Comparison of ENCODE assay signal across 18 mouse cellular contexts in the genomic region with DNA sequence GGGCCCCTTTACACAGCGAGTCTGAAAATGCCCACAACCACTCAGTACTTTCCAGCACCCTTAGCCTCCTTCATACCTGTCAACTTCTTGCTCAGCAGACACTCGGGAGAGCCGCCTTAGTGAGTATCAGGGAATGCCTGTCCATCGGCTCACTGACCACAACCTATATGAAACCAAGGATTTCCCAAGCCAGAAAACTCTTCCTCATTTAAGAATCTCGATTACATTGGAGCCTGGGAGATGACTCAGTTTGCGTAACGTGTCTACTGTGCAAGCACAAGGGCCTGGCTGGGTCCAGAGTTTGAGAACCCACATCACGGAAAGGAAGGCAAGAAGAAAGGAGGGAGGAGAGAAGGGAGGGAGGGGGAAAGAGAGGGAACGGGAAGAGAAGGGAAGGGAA. TPM values are rescaled to one million over a fixed set of nuclear protein-coding genes. Genes with fewer than 3 reads are reported as not detected.
DNase-seq lines count a peak whose midpoint lies in the region; ATAC-seq and TF ChIP-seq lines count a peak whose summit lies in the region.
"Had no signal": no experiment of that assay in that cellular context is flagged by ENCODE, and none has a peak within 500 bp of the region (broad histone marks: within the 10 kb centered on the region; RNA-seq: fewer than 3 reads in every experiment).

No protein-coding gene starts in this region.

- DNase-seq in gastrocnemius, adult 2 months, result no peak
- DNase-seq in gastrocnemius, adult 18-20 months (ENCODE audit: low spot score), result no peak
- DNase-seq in lung, postnatal 0 days (ENCODE audit: low spot score), result peak; percentile 46
- DNase-seq in lung, postnatal 10 days, result no peak
- peak; percentile 59 for DNase-seq in NIH3T3 (ENCODE audit: low read depth)
- DNase-seq in spleen, postnatal 10 days (ENCODE audit: low spot score in 2 of 2), result no peak
- DNase-seq: cerebellum, adult 9-11 months; kidney, postnatal 10 days; thymus, postnatal 14 days had no signal

- WGBS in lung, postnatal 0 days, result 78% methylated on average over 9 of the region's 9 CpGs

- H3K4me2 ChIP-seq in lung, postnatal 0 days (replicated peaks; ENCODE audit: low read depth, low read length), result no peak overlapping the region
- H3K4me2 ChIP-seq: embryonic facial prominence, embryonic 12.5 days; forebrain, embryonic 15.5 days; heart, embryonic 15.5 days; limb, embryonic 15.5 days; midbrain, embryonic 13.5 days; neural tube, embryonic 15.5 days had no signal

- no peaks in the 10 kb centered on the region for H3K27me3 ChIP-seq in lung, postnatal 0 days (replicated peaks; ENCODE audit: insufficient read depth, low read length)
- H3K27me3 ChIP-seq: embryonic facial prominence, embryonic 12.5 days; forebrain, embryonic 15.5 days; heart, embryonic 15.5 days; limb, embryonic 15.5 days had no signal

- peaks cover under 1% of the 10 kb centered on the region; the same call in 1 of the 2 replicates for H3K4me1 ChIP-seq in lung, postnatal 0 days (ENCODE audit: insufficient read depth, low read depth, low read length)
- H3K4me1 ChIP-seq: forebrain, embryonic 15.5 days; midbrain, embryonic 13.5 days; neural tube, embryonic 15.5 days had no signal

- no peaks in the 10 kb centered on the region for H3K36me3 ChIP-seq in lung, postnatal 0 days (ENCODE audit: insufficient read depth, low read length)
- H3K36me3 ChIP-seq: embryonic facial prominence, embryonic 12.5 days; forebrain, embryonic 15.5 days; heart, embryonic 15.5 days; limb, embryonic 15.5 days; midbrain, embryonic 13.5 days; neural tube, embryonic 15.5 days had no signal

- H3K9ac ChIP-seq in lung, postnatal 0 days (replicated peaks; ENCODE audit: low read depth), result no peak overlapping the region
- H3K9ac ChIP-seq: embryonic facial prominence, embryonic 12.5 days; forebrain, embryonic 15.5 days; heart, embryonic 15.5 days; limb, embryonic 15.5 days; midbrain, embryonic 13.5 days; neural tube, embryonic 15.5 days had no signal

- TF ChIP-seq CTCF in gastrocnemius, adult 2 months (IDR thresholded peaks at IDR 0.05), result no peak
- TF ChIP-seq CTCF in lung, postnatal 0 days (IDR thresholded peaks at IDR 0.05), result no peak

- no peak for ATAC-seq in lung, postnatal 0 days
- peak; percentile 45 for ATAC-seq in megakaryocyte progenitor cell, adult 5-6 weeks (replicated peaks; ENCODE audit: poor library complexity)
- ATAC-seq: forebrain, embryonic 15.5 days; hindbrain, embryonic 16.5 days; midbrain, embryonic 13.5 days had no signal

- no peak overlapping the region for H3K4me3 ChIP-seq in gastrocnemius, adult 2 months
- H3K4me3 ChIP-seq in lung, postnatal 0 days (ENCODE audit: low read depth, low read length), result no peak overlapping the region
- H3K4me3 ChIP-seq: embryonic facial prominence, embryonic 12.5 days; erythroblast, embryonic 14.5 days; forebrain, embryonic 15.5 days; heart, embryonic 15.5 days; limb, embryonic 15.5 days; midbrain, embryonic 13.5 days; neural tube, embryonic 15.5 days had no signal

- intact Hi-C loops in gastrocnemius, adult 2 months (cut with DNase I), result no loop called here

- H3K27ac ChIP-seq in gastrocnemius, adult 2 months, result peak overlapping the region; percentile 80; the same call in 1 of the 2 replicates
- no peak overlapping the region for H3K27ac ChIP-seq in lung, postnatal 0 days (ENCODE audit: low read length)
- H3K27ac ChIP-seq: embryonic facial prominence, embryonic 12.5 days; forebrain, embryonic 15.5 days; limb, embryonic 15.5 days; midbrain, embryonic 13.5 days; neural tube, embryonic 15.5 days had no signal

- no peak for TF ChIP-seq EP300 in lung, postnatal 0 days (IDR thresholded peaks at IDR 0.05)

- no peaks in the 10 kb centered on the region for H3K9me3 ChIP-seq in lung, postnatal 0 days (ENCODE audit: low read length)
- H3K9me3 ChIP-seq: embryonic facial prominence, embryonic 12.5 days; forebrain, embryonic 15.5 days; heart, embryonic 15.5 days; limb, embryonic 15.5 days; midbrain, embryonic 13.5 days; neural tube, embryonic 15.5 days had no signal

RNA-seq across cellular contexts. Expression of gene Map3k5, which starts 7.6 kb away (rescaled TPM):
- total RNA-seq in gastrocnemius, adult 2 months (2021), result 10 to 100 TPM in 1 of 2 experiments, 1 to 10 TPM in 1; 8.6 to 15.2 TPM
- total RNA-seq in gastrocnemius, adult 18-20 months (2021), result 1 to 10 TPM; 7.3 to 8.4 TPM
- 3.1 and 3.2 TPM in 2 replicates for polyA plus RNA-seq in lung, postnatal 0 days (2015; fragmentation: Nextera tagmentation; extraction: Ambion mirVana)
- 15.4 and 16.5 TPM in 2 replicates for total RNA-seq in megakaryocyte progenitor cell, adult 5-6 weeks (2015)
- 16.0 and 17.9 TPM in 2 replicates for total RNA-seq in megakaryocyte progenitor cell, adult 5-6 weeks (2017)
- polyA plus RNA-seq: erythroblast, embryonic 14.5 days had no signal

RNA-seq across cellular contexts. Expression of gene Pex7, which starts 34.4 kb away (rescaled TPM):
- 10 to 100 TPM; 16.1 to 23.8 TPM for total RNA-seq in gastrocnemius, adult 2 months (2021)
- 10 to 100 TPM; 20.6 to 21.7 TPM for total RNA-seq in gastrocnemius, adult 18-20 months (2021)
- polyA plus RNA-seq in lung, postnatal 0 days (2015; fragmentation: Nextera tagmentation; extraction: Ambion mirVana), result 40.3 TPM in 2 replicates
- total RNA-seq in megakaryocyte progenitor cell, adult 5-6 weeks (2015), result 44.3 and 56.4 TPM in 2 replicates
- total RNA-seq in megakaryocyte progenitor cell, adult 5-6 weeks (2017), result 24.8 and 29.7 TPM in 2 replicates

Comparison
In these comparisons a context has a peak if more than half of its experiments do, and no peak if none do; other contexts are left out.
1. DNase-seq: peak in lung, postnatal 0 days (single experiment) and NIH3T3 (single experiment); none in gastrocnemius, adult 2 months (single experiment), gastrocnemius, adult 18-20 months (single experiment), lung, postnatal 10 days (single experiment) and spleen, postnatal 10 days (0 of 2).